14 mouse cellular contexts compared by ENCODE assay signal in genomic region chr16:93533205-93533604, GRCm38 (mm10).
DNase-seq lines count a peak whose midpoint lies in the region; ATAC-seq lines count a peak whose summit lies in the region.
"Had no signal": no experiment of that assay in that cellular context is flagged by ENCODE, and none has a peak within 500 bp of the region (broad histone marks: within the 10 kb centered on the region; RNA-seq: fewer than 3 reads in every experiment).

No protein-coding gene starts in this region.

- H3K4me1 ChIP-seq in kidney, embryonic 14.5 days (ENCODE audit: control insufficient read depth, insufficient read depth, low read length): 0 out of 2 replicates have a peak, but pooled peaks cover 4% of the 10 kb centered on the region
- no peaks in the 10 kb centered on the region for H3K4me1 ChIP-seq in midbrain, embryonic 15.5 days

- 5% methylated on average over 4 of the region's 4 CpGs for WGBS in kidney, embryonic 14.5 days
- WGBS in midbrain, embryonic 15.5 days: 23% methylated on average over 4 of the region's 4 CpGs

- no peak overlapping the region for H3K4me3 ChIP-seq in kidney, embryonic 14.5 days (ENCODE audit: low read length)
- H3K4me3 ChIP-seq in midbrain, embryonic 15.5 days: no peak overlapping the region
- H3K4me3 ChIP-seq: hindbrain, embryonic 10.5 days had no signal

- H3K27me3 ChIP-seq in kidney, embryonic 14.5 days (ENCODE audit: control insufficient read depth, insufficient read depth, low read length): no peaks in the 10 kb centered on the region
- no peaks in the 10 kb centered on the region for H3K27me3 ChIP-seq in midbrain, embryonic 15.5 days (replicated peaks)

- H3K27ac ChIP-seq in kidney, embryonic 14.5 days (ENCODE audit: low read depth, low read length): no peak overlapping the region
- no peak overlapping the region for H3K27ac ChIP-seq in midbrain, embryonic 15.5 days
- H3K27ac ChIP-seq: hindbrain, embryonic 10.5 days had no signal

- no peak for DNase-seq in kidney, adult 9 months
- DNase-seq in urinary bladder, postnatal 14 days (ENCODE audit: low spot score): peak; percentile 52
- DNase-seq in urinary bladder, postnatal 25 days (ENCODE audit: low spot score): no peak
- DNase-seq in lung, postnatal 25 days (ENCODE audit: low spot score): peak; percentile 50
- DNase-seq in neural tube, embryonic 10.5 days (ENCODE audit: extremely low spot score, low spot score): no peak
- no peak for DNase-seq in spleen, postnatal 4 days (ENCODE audit: low spot score in 2 of 2)
- DNase-seq: adrenal gland, adult 2 months; cerebellum, adult 11 months; cerebellum, postnatal 25 days; gastrocnemius, postnatal 14 days had no signal

- H3K4me2 ChIP-seq in kidney, embryonic 14.5 days (replicated peaks; ENCODE audit: low read depth, low read length): no peak overlapping the region
- no peak overlapping the region for H3K4me2 ChIP-seq in midbrain, embryonic 15.5 days
- H3K4me2 ChIP-seq: midbrain, embryonic 11.5 days had no signal

- no peak overlapping the region for H3K9ac ChIP-seq in kidney, embryonic 14.5 days (ENCODE audit: low read depth, low read length)
- H3K9ac ChIP-seq in midbrain, embryonic 15.5 days: no peak overlapping the region

- ATAC-seq in kidney, embryonic 14.5 days (ENCODE audit: low FRiP score, low TSS enrichment): peak; percentile 83
- ATAC-seq in midbrain, embryonic 15.5 days (replicated peaks): no peak

- no peaks in the 10 kb centered on the region for H3K36me3 ChIP-seq in kidney, embryonic 14.5 days (ENCODE audit: control insufficient read depth, insufficient read depth, low read length)
- no peaks in the 10 kb centered on the region for H3K36me3 ChIP-seq in midbrain, embryonic 15.5 days (replicated peaks)
- H3K36me3 ChIP-seq: hindbrain, embryonic 10.5 days had no signal

- H3K9me3 ChIP-seq in kidney, embryonic 14.5 days (ENCODE audit: control insufficient read depth, low read length): no peaks in the 10 kb centered on the region
- no peaks in the 10 kb centered on the region for H3K9me3 ChIP-seq in midbrain, embryonic 15.5 days
- H3K9me3 ChIP-seq: hindbrain, embryonic 10.5 days had no signal

Comparison
In these comparisons a context has a peak if more than half of its experiments do, and no peak if none do; other contexts are left out.
1. DNase-seq: peak in urinary bladder, postnatal 14 days (single experiment) and lung, postnatal 25 days (single experiment); none in kidney, adult 9 months (single experiment), urinary bladder, postnatal 25 days (single experiment), neural tube, embryonic 10.5 days (single experiment) and spleen, postnatal 4 days (0 of 2).